Mouse (Mus musculus) embryonic facial prominence, embryonic 11.5 days (tissue): ENCODE results near the gene Klhl12. TPM values are rescaled to one million over a fixed set of nuclear protein-coding genes. Genes with fewer than 3 reads are reported as not detected.
A peak's percentile ranks its signal among the peaks of the same experiment; 100 is the strongest.

ENCODE experiments used
- ATAC-seq: fragments of 200-750 bp; cut with Nextera tagmentation; replicated peaks from 2 replicates; pipeline ENCODE4 v1.8.0; 2017; ENCODE audit warnings: low read depth; ENCODE audit not compliant: insufficient number of reproducible peaks, low FRiP score, low TSS enrichment
- DNase-seq: peaks from one replicate; pipeline ENCODE4 v3.0.0-alpha.2; 2015; ENCODE audit warnings: low spot score
- H3K27ac ChIP-seq: fragments of 300-500 bp; sonication (generic); replicated peaks from 2 replicates; pipeline ENCODE4 v1.5.1; 2014; ENCODE audit warnings: mild to moderate bottlenecking, low read depth, low read length, control low read depth
- H3K27me3 ChIP-seq: fragments of 300-500 bp; sonication (generic); 2 replicates; pipeline ENCODE4 v1.6.1; 2014; ENCODE audit warnings: mild to moderate bottlenecking, low read length, moderate library complexity, mixed read lengths; ENCODE audit not compliant: control insufficient read depth, insufficient read depth
- H3K36me3 ChIP-seq: fragments of 300-500 bp; sonication (generic); replicated peaks from 2 replicates; pipeline ENCODE4 v1.6.1; 2014; ENCODE audit warnings: low read depth, mild to moderate bottlenecking, low read length, moderate library complexity, mixed read lengths; ENCODE audit not compliant: control insufficient read depth, insufficient read depth
- H3K4me1 ChIP-seq: fragments of 300-500 bp; sonication (generic); 2 replicates; pipeline ENCODE4 v1.6.1; 2014; ENCODE audit warnings: low read length, mixed read lengths; ENCODE audit not compliant: control insufficient read depth, insufficient read depth
- H3K4me2 ChIP-seq: fragments of 300-500 bp; sonication (generic); 2 replicates; pipeline ENCODE4 v1.6.1; 2014; ENCODE audit warnings: low read depth, mild to moderate bottlenecking, control low read depth, low read length, moderate library complexity
- H3K4me3 ChIP-seq: fragments of 300-500 bp; sonication (generic); 2 replicates; pipeline ENCODE4 v1.5.1; 2014; ENCODE audit warnings: low read depth, low read length, control low read depth
- H3K9ac ChIP-seq: fragments of 300-500 bp; sonication (generic); replicated peaks from 2 replicates; pipeline ENCODE4 v1.6.1; 2014; ENCODE audit warnings: mild to moderate bottlenecking, control low read depth, low read length
- H3K9me3 ChIP-seq: fragments of 300-500 bp; sonication (generic); replicated peaks from 2 replicates; pipeline ENCODE4 v1.6.1; 2016; ENCODE audit warnings: mild to moderate bottlenecking, low read length, inconsistent platforms, mixed read lengths; ENCODE audit not compliant: control insufficient read depth
- WGBS: fragments of 180-500 bp; shearing (Covaris S2); extraction: QIAGEN DNeasy Blood & Tissue Kit; methylation state at CpG from one replicate; pipeline ENCODE4 v1.1.7; 2014; 5-methylcytosine and 5-hydroxymethylcytosine counted together
- polyA plus RNA-seq: library from polyadenylated mRNA; unstranded; fragments of >200 nt; fragmentation: Nextera tagmentation; extraction: Ambion mirVana; gene quantifications from 2 replicates; pipeline ENCODE4 v1.2.1, GENCODE M21; 2014

Klhl12 gene
- 33.8 and 35.3 TPM in 2 replicates for polyA plus RNA-seq

DNA sequence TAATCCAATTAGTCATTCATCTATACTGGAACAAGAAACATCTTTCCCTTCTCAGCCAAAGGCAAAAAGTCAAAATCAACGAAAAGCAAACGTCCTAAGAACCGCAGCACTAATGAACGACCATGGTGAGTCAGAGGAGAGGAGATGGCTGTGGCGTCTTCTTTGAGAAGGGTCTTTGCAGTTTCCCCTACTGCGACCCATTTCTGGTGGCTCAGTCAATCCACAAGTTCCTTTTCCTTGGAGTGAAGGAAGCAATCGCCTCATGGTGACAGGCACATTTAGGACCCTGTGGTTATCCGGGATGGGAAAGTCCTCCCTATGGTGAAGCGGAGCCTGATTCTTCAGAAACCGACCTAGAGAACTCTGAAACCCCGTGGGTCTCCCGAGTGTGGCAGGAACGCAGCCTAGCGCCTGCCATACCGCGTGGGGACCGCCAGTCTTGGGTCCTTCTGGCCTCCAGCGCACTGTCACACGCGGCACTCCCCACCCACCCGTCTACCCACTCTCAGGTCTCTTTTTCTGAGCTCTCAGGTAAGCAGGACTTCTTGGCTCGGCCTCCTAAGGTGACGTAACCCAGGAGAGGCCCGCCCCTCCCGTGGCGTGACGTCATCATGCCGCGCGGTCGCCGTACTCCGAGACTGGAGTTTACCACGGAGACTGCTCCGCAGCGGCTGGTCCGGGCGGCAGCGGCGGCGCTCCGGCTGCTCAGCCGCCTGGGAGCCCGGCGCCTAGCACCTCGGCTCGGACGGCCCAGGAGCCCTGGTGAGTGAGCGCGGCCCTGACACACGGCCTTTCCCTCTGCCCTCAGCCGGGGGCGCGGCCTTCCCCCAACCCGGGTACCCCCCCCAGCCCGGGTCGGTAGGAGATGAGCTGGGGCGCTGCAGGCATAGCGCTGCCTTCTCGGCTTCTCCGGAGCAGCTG lies at the start of gene Klhl12:
TSS of gene Klhl12 (plus strand) at position 628 of the 921 bp plus-strand sequence.
- DNase-seq (peak; percentile 92), ATAC-seq (peak; percentile 85)
- peak within 1 kb of the TSS; percentile 58; the same call in 1 of the 2 replicates for H3K27ac ChIP-seq
- H3K27me3 ChIP-seq, result no peaks in the 10 kb centered on the region
- peak within 1 kb of the TSS; percentile 96 for H3K4me3 ChIP-seq
- peak within 1 kb of the TSS; percentile 54 for H3K4me2 ChIP-seq
- peak within 1 kb of the TSS; percentile 90 for H3K9ac ChIP-seq
- WGBS, result 2% methylated on average over 58 of the region's 61 CpGs
- H3K9me3 ChIP-seq, result no peaks in the 10 kb centered on the region
- H3K4me1 ChIP-seq, result no peaks in the 10 kb centered on the region
- H3K36me3 ChIP-seq, result no peaks in the 10 kb centered on the region

DNA sequence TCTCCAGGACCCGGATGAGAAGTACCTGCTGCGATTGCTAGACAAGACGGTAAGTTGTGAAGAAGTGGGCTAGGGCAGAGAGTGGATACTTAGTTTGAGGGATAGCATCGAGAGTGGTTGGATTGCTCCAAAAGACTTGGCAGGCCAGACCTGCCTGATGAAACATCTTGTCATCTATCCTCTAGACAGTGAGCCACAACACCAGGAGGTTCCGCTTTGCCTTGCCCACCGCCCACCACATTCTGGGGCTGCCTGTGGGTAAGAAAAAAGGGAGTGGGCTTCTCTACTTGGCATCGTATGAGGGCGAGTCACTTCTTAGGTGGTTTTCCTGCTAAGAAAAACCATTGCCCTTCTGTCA lies 48.9 kb upstream of the Klhl12 start:
- DNase-seq, result no peak
- no peak overlapping the region for H3K27ac ChIP-seq
- H3K27me3 ChIP-seq, result no peaks in the 10 kb centered on the region
- peaks cover 4% of the 10 kb centered on the region; the same call in 1 of the 2 replicates for H3K36me3 ChIP-seq
- peak overlapping the region; percentile 81 for H3K4me3 ChIP-seq
- no peak for ATAC-seq
- no peaks in the 10 kb centered on the region for H3K4me1 ChIP-seq
- H3K9me3 ChIP-seq, result no peaks in the 10 kb centered on the region
- WGBS, result 39% methylated on average over 8 of the region's 8 CpGs
- H3K4me2 ChIP-seq, result peak overlapping the region; percentile 80
- peak overlapping the region; percentile 75 for H3K9ac ChIP-seq

DNA sequence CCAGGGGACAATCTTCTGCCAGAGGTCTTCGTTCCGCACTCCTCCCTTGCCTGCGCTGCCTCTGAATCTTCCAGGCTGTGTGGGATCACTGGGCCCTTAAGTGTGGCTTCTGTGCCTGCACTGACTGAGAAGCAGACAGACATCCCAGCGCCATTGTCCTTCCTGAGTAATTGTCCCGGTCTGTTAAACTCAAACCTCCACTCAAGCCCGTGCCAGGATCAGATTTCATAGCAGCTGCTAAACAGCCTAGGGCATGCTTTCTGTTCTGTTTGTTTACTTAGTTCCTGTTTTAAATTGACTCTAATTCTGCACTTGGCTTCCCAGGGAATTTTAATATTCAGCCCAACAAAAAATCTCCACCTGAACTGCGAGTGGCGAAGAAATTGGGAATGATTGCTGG lies 47.3 kb upstream of the Klhl12 start:
- DNase-seq, result no peak
- H3K36me3 ChIP-seq, result peaks cover 4% of the 10 kb centered on the region; the same call in 1 of the 2 replicates
- 56% methylated on average over 8 of the region's 8 CpGs for WGBS
- H3K4me1 ChIP-seq, result no peaks in the 10 kb centered on the region
- ATAC-seq, result no peak
- no peak overlapping the region for H3K4me2 ChIP-seq
- no peak overlapping the region for H3K4me3 ChIP-seq
- no peaks in the 10 kb centered on the region for H3K9me3 ChIP-seq
- H3K9ac ChIP-seq, result no peak overlapping the region
- H3K27ac ChIP-seq, result 0 out of 2 replicates have a peak overlapping the region, but pooled peaks have one; percentile 13
- no peaks in the 10 kb centered on the region for H3K27me3 ChIP-seq

DNA sequence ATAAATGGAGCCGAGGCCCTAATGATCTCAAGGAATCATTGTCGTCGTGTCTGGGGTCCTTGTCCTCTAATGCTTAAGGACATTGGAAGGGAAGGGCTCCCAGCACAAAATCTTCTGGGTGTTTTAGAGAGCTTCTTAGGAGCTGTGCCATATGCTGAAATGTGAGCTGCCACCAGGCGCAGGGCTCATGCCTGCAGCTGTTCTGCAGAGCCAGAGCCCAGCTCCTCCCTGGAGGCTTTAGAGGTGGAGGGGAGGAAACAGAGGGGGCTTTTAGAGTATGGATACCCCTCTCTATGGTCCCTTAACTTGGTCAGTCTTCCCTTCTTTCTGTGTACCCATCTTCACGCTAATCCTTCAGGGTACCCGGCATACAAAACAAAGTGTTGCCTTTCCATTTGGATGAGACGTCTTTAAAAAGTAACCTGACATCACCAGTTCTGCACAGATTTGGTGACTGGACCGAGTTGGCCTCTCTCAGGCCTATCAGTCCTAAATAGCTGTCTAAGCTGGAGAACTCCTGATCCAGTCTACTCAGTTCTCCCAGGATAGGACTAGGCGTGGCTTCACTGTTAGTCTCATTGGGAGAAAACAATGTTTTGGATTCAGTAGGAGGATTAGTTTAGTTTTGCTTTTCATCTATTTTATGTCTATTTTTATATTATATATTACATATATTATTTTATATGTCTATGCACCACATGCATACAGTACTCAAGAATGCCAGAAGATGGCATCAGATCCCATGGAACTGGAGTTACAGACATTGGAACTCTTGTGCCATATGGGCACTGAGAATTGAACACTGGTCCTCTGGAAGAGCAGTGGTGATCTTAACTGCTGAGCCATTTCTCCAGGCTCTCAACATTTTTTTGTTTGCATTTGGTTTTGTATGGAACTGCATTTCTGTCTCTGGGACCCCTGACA lies 43.4 kb upstream of the Klhl12 start:
- Histone ChIP-seq H3K4me1 (no peaks in the 10 kb centered on the region), H3K27ac (no peak overlapping the region)
- 84% methylated on average over 9 of the region's 9 CpGs for WGBS

DNA sequence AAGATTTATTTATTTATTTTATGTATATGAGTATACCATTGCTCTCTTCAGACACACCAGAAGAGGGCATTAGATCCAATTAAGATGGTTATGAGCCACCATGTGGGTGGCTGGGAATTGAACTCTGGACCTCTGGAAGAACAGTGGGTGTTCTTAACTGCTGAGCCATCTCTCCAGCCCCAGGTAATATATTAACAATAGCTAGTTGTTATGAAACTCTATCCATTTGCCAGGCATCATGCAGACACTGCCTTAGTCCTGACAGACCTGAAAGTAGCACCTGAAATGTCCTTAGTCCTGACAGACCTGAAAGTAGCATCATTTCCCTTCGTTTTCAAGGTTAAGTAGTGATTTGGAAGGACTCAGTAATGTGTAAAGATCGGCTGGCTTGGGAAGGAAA lies 41.3 kb upstream of the Klhl12 start:
- Histone ChIP-seq H3K4me3 (no peak overlapping the region), H3K36me3 (peaks cover 4% of the 10 kb centered on the region; the same call in 1 of the 2 replicates), H3K9ac (no peak overlapping the region), H3K9me3 (no peaks in the 10 kb centered on the region), H3K4me2 (no peak overlapping the region), H3K27ac (no peak overlapping the region), H3K4me1 (no peaks in the 10 kb centered on the region), H3K27me3 (no peaks in the 10 kb centered on the region)
- no peak for DNase-seq
- ATAC-seq, result no peak
- WGBS, result 46% methylated on average over 2 of the region's 2 CpGs

More for the DNA sequence above, 43.4 kb upstream of the Klhl12 start:
- no peaks in the 10 kb centered on the region for H3K27me3 ChIP-seq
- ATAC-seq (no peak), DNase-seq (no peak)
- no peak overlapping the region for H3K4me2 ChIP-seq
- H3K9me3 ChIP-seq, result no peaks in the 10 kb centered on the region
- H3K4me3 ChIP-seq, result no peak overlapping the region
- peaks cover 4% of the 10 kb centered on the region; the same call in 1 of the 2 replicates for H3K36me3 ChIP-seq
- H3K9ac ChIP-seq, result no peak overlapping the region

DNA sequence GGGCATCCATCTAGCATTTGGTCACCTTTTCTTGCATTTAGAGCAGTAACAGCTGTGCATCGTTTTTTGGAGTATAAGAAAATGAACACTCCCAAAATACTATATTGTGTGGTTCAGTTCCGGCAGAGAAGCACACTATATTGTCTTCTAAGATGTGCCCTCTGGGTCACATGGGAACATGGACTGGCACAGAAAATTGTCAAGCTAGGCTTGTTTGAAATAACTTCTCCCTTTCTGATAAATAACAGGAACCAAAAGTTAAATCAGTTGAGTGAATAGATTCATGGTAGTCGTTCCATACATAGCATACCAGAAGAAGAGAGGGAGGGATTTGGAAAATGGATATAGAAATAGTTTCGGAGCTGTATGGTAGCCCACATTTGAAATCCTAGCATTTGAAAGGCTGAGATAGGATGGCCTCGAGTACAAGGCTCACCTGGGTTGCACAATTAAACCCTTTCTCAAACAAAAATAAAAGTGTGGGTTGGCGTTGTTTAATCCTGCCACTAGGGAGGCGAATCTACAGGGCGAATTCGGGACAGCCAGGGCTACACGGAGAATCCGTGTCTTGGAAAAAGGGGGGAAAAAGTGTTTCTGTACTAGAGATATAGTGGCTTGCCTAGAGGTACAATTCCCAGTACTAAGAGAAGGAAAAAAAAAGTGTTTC lies 40.7 kb upstream of the Klhl12 start:
- H3K36me3 ChIP-seq, result peaks cover 4% of the 10 kb centered on the region; the same call in 1 of the 2 replicates
- 15% methylated on average over 11 of the region's 11 CpGs for WGBS
- H3K4me3 ChIP-seq, result peak overlapping the region; percentile 95
- peak overlapping the region; percentile 19 for H3K9ac ChIP-seq
- no peaks in the 10 kb centered on the region for H3K9me3 ChIP-seq
- H3K4me2 ChIP-seq, result peak overlapping the region; percentile 38
- peak overlapping the region; percentile 10; the same call in 1 of the 2 replicates for H3K27ac ChIP-seq
- peak; percentile 5 for ATAC-seq
- no peaks in the 10 kb centered on the region for H3K4me1 ChIP-seq
- DNase-seq, result no peak
- H3K27me3 ChIP-seq, result no peaks in the 10 kb centered on the region

DNA sequence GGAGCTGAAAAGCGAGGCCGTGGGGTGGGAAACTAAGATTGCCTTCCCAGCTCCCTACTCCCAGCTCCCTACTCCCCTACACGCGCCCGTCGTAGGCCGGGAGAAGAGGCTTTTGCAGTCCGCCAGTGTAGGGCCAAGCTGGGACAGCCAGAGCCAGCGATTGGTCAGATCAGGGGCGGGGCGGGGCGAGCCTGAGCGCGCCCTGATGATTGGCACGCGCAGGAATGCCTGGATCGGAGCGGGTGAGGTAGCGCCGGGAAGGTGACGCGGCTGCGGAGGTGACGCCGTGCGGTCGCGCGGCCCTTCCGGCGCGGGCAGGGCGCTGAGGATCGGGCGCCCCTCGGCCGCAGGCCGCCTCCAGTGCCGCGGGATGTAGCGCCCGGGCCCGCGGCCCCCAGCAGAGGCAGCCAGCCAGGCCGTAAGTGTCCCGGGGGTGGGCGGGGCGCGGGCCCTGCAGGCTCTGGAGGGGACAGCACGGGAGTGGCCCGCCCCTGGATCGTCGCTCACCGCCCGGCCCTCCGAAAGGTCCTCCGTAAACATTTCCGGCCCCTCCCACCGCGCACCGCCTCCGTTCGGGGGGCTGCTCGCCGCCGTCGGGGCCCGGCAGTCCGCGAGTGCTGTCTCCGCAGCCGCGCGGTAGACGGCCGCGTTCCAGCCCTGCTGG lies 40.0 kb upstream of the Klhl12 start, which contains the start of gene Adipor1:
TSS of gene Adipor1 (plus strand) at position 211 of the 664 bp plus-strand sequence.
- under 1% methylated on average over 63 of the region's 77 CpGs for WGBS
- no peaks in the 10 kb centered on the region for H3K9me3 ChIP-seq
- H3K4me2 ChIP-seq, result peak within 1 kb of the TSS; percentile 39
- DNase-seq, result peak; percentile 98
- no peaks in the 10 kb centered on the region for H3K4me1 ChIP-seq
- H3K27me3 ChIP-seq, result no peaks in the 10 kb centered on the region
- peak within 1 kb of the TSS; percentile 95 for H3K4me3 ChIP-seq
- peak; percentile 99 for ATAC-seq
- peak within 1 kb of the TSS; percentile 91 for H3K27ac ChIP-seq
- H3K9ac ChIP-seq, result peak within 1 kb of the TSS; percentile 91
- peaks cover 4% of the 10 kb centered on the region; the same call in 1 of the 2 replicates for H3K36me3 ChIP-seq
